Mouse (Mus musculus): ENCODE measurements around the gene Eci3.
"Not testable (repeated sequence)": the region's sequence is repeated elsewhere in the genome, so short reads cannot be mapped to it uniquely, and the experiment has no call there.

The Eci3 gene

GRCm38 (mm10) chr13:34963511-34964397 is at the start of gene Eci3:
TSS of gene Eci3 (minus strand) at chr13:34963810.
- peak; percentile 88 to 95 for DNase-seq

GRCm38 (mm10) chr13:34995925-34996324 is 32.3 kb upstream of the Eci3 start:
- DNase-seq: peak; percentile 65 to 71

GRCm38 (mm10) chr13:34993983-34994811 is 30.6 kb upstream of the Eci3 start:
- peak; percentile 98 to 99 for DNase-seq

- no peak for DNase-seq
Observed at GRCm38 (mm10) chr13:34993595-34993982, 30.0 kb upstream of the Eci3 start.

DNA sequence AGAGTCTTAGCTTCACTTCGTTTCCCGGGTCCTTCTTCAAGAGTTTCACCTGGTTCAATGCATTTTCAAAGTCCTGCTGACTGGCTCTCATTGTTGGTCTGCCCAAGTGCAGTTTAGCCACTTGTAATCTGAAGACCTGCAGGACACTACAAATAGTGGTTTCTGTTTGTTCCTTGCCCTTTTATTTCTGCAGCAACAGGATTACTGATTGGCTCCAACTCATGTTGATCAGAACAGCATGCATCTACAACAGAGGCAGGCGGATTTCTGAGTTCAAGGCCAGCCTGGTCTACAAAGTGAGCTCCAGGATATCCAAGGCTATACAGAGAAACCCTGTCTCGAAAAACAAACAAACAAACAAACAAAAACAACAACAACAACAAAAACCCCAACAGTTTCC is 29.5 kb upstream of the Eci3 start:
- no peak for DNase-seq

- no peak for DNase-seq
Observed at GRCm38 (mm10) chr13:34991581-34992273, 28.1 kb upstream of the Eci3 start.

DNA sequence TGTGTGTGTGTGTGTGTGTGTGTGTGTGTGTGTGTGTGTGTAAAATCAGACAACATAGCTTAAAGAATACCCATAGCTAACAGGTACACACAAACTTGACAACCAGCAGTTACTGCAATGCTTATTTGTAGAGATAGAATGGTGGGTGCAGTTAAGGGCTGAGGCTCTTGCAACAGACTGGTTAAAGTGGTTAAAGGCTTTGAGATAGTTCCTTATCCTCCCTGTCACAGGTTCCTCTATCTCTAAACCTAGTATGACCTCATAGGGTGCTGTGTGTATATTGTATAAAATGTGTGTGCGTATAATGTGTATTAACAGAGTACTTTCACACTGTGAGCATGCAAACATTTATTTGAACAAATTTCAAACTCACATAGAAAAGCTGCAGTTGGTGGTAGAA is 19.9 kb upstream of the Eci3 start:
- DNase-seq: not testable (repeated sequence)

DNA sequence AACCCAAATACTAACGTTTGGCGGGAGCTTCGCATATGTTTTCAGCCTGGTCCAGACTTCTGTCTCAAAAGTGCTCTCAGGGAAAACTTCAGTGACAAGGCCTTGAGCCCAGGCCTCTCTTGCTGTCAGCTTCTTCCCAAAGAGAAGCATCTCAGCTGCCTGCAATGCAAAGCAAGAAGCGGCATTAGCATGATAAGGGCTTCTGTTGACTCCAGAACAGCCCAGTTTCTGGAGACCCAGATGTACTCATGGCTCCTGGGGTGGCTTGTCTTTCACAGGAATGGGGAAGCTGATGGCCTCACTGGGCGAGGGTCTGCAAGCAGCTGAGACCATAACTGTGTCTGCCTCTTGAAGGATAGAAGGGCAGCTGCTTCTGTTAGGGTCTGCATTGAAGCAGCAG is 15.0 kb upstream of the Eci3 start:
- not testable (repeated sequence) for DNase-seq

DNA sequence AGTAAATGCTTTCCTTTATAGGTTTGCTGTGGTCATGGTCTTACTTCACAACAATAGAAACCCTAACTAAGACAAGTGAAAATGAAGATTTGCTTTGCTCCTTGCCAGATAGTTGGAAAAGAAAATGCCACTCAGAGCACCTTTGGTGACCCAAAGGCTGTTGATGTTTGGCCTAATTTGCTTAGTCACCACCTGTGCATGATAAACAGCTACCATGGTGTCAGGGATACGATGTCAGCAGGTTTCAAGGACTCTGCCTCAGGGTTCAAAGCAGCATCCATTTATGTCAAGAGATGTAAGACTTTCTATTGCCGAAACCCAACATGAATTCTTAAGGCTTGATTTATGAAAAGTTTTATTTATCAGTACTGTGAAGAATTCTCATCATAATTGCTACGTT is 13.8 kb upstream of the Eci3 start:
- DNase-seq: no peak

DNA sequence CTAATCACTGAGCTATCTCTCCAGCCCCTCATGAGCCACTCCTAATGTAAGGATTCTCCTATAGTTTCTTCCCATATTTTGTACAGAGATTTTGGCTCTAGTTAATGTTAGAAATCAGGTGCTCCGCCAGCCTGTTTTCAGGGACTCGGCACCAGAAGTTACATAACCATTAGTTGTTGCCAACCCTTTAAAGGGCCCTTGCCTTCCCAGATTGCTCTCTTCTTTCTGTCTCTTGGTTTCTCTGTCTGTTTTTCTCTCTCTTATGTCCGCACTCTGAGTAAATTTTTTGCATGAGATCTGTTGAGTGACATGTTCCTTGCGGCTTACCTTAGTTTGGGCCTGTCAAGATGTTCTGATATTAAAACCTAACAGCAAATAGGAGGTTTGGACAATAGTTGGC is 12.5 kb upstream of the Eci3 start:
- DNase-seq: no peak

DNA sequence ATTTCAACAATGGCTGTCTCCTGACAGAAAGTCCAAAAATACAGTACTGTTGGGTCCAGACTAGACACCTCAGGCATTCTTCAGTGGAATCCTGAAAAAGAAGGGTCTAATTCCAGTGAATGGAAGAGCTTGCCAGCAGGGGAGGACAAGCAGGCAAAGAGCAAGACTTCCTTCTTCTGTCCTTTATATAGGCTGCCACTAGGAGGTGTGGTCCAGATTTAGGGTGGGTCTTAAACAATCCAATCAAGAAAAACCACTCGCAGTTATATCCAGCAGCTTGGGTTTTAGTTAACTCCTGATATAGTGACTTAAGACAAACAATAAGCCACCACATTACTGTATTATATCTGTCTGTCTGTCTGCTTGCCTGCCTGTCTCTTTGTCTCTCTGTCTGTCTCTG is 10.2 kb upstream of the Eci3 start:
- no peak for DNase-seq

- DNase-seq: no peak
Observed at GRCm38 (mm10) chr13:34973149-34973548, 9.5 kb upstream of the Eci3 start.

- not testable (repeated sequence) for DNase-seq
Observed at GRCm38 (mm10) chr13:34972456-34972855, 8.8 kb upstream of the Eci3 start.

DNA sequence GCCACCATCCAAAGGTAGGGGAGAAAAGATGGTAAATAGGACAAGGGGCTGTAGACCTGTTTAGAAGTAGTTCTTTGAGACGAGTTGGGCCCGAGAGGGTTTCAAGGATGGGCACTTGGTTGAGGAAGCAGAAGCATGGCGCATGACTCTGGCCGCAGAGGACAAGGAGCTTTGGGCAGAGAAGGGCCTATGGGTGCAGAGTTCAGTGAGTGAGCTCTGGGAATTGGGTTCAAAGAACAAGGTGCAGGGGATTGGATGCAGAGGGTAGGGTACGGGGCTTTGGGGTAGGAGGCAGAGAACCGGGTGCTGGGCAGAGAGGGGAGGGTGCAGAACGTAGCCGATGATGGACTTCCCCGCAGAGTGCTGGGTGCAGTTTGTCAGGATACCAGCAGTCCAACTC is 2.0 kb upstream of the Eci3 start:
- peak in 1 of 2 experiments; percentile 37 for DNase-seq

DNA sequence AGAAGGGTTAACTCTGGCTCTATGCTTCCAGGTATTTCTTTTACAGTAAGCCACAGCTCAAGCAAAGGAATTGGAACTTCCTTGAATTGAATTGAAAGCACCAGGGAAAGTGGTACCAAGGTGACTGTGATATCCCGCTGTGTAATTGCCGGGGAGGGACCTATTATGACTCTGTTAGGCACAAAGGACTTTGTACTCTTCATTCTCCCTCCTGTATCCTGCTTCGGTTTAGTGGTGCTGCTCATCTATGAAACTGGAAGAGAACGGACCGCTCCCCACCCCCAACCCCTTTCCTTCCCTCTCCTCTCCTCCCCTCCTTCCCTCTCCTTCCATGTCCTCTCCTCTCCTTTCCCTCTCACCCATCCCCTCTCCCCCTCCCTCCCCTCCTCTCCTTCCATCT is 1.3 kb upstream of the Eci3 start:
- peak in 1 of 2 experiments; percentile 59 for DNase-seq

DNA sequence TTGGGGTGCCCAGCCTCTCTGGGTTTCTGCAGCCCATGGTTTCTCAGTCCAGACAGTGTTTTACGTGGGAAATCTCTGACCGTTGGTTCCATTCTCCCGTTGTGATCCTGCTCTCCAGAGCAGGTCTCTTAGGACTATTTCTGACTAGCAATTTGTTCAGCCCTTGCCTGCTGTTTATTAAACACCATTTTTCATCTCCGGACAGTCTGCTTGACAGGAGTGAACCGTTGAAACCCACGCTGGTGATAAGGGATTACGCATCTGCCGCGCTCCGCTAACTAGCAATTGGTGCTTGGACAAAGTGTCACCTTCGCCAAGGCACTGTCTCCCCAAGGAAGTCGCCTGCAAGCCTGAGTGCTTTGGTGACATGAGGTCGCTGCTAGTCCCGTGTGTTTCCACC is 809 bp upstream of the Eci3 start:
- peak; percentile 30 to 43 for DNase-seq

GRCm38 (mm10) chr13:34960996-34961770 is 2.4 kb downstream of the Eci3 start:
- DNase-seq: peak; percentile 42 to 79

DNA sequence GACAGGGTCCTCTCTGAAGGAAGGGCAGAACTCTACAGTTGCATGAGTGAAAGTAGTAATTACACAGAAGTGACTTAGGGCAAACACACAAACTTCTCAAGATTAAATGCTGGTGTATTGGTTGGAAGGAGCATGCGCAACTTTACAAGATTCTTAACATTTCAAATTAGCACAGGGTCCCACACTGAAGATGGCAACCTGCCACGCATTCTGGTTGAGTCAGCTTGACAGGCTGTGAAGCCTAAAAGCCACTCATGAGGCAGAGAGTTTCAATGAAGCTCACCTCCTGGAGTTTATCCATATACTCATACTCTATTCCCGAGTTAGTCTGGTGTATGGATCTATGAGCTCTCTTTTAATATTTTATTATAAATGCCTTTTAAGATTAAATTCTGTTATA is 5.5 kb downstream of the Eci3 start:
- DNase-seq: peak; percentile 53 to 58

GRCm38 (mm10) chr13:34956901-34957300 is 6.7 kb downstream of the Eci3 start:
- DNase-seq: no peak

DNA sequence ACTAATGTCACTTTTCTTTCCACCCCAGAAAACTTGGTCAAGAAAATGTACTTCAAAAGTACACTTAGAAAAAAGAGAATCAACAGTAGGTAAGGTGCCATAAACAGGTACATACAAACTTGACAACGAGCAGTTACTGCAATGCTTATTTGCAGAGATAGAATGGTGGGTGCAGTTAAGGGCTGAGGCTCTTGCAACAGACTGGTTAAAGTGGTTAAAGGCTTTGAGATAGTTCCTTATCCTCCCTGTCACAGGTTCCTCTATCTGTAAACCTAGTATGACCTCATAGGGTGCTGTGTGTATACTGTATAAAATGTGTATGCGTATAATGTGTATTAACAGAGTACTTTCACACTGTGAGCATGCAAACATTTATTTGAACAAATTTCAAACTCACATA is 12.2 kb downstream of the Eci3 start:
- DNase-seq: not testable (repeated sequence)

DNA sequence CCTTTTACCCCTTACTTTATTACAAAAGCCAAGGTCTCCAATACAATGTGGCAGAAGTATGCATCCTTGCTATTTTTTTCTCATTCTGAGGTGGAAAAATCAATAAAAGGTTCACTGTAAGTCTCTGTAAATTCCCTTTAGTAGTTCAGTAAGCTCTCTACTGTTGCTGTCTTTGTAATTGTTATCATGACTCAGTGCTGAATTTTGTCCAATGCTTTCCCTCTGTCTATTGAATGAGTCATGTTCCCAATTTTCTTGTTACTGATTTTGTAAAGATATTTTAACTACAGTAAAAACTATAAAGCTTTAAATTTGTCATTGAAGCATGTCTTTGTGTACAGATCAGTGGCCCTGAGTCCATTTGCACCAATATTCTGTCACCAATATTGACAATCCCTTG is 21.2 kb downstream of the Eci3 start:
- no peak for DNase-seq

- DNase-seq: no peak
Observed at GRCm38 (mm10) chr13:34934931-34935644, 28.5 kb downstream of the Eci3 start.

Measured in kidney, postnatal 25 days (tissue).